Mouse (Mus musculus) kidney, embryonic 16.5 days (tissue): ENCODE results near the gene Sord. TPM values are rescaled to one million over a fixed set of nuclear protein-coding genes. Genes with fewer than 3 reads are reported as not detected.

Source experiments
- ATAC-seq: fragments of 200-750 bp; cut with Nextera tagmentation; 2 replicates; pipeline ENCODE4 v1.8.0; 2017; ENCODE audit warnings: moderate TSS enrichment; ENCODE audit not compliant: low FRiP score, low TSS enrichment
- H3K27ac ChIP-seq: fragments of 300-500 bp; sonication (generic); 2 replicates; pipeline ENCODE4 v1.5.1; 2014; ENCODE audit warnings: low read length
- H3K27me3 ChIP-seq: fragments of 300-500 bp; sonication (generic); 2 replicates; pipeline ENCODE4 v1.6.1; 2014; ENCODE audit warnings: low read length, control low read depth, mixed read lengths; ENCODE audit not compliant: insufficient read depth
- H3K36me3 ChIP-seq: fragments of 300-500 bp; sonication (generic); 2 replicates; pipeline ENCODE4 v1.6.1; 2014; ENCODE audit warnings: low read length, control low read depth, mixed read lengths; ENCODE audit not compliant: insufficient read depth
- H3K4me1 ChIP-seq: fragments of 300-500 bp; sonication (generic); 2 replicates; pipeline ENCODE4 v1.6.1; 2014; ENCODE audit warnings: low read length, control low read depth, mixed read lengths; ENCODE audit not compliant: insufficient read depth
- H3K4me2 ChIP-seq: fragments of 300-500 bp; sonication (generic); replicated peaks from 2 replicates; pipeline ENCODE4 v1.6.1; 2014; ENCODE audit warnings: low read depth, low read length
- H3K4me3 ChIP-seq: fragments of 300-500 bp; sonication (generic); 2 replicates; pipeline ENCODE4 v1.5.1; 2014; ENCODE audit warnings: mild to moderate bottlenecking, low read length
- H3K9ac ChIP-seq: fragments of 300-500 bp; sonication (generic); replicated peaks from 2 replicates; pipeline ENCODE4 v1.6.1; 2014; ENCODE audit warnings: low read length
- H3K9me3 ChIP-seq: fragments of 300-500 bp; sonication (generic); 2 replicates; pipeline ENCODE4 v1.6.1; 2016; ENCODE audit warnings: low read length, control low read depth
- WGBS: fragments of 180-500 bp; shearing (Covaris S2); extraction: QIAGEN DNeasy Blood & Tissue Kit; methylation state at CpG from one replicate; pipeline ENCODE4 v1.1.7; 2014; 5-methylcytosine and 5-hydroxymethylcytosine counted together
- polyA plus RNA-seq: library from polyadenylated mRNA; unstranded; fragments of >200 nt; fragmentation: Nextera tagmentation; extraction: Ambion mirVana; gene quantifications from 2 replicates; pipeline ENCODE4 v1.2.1, GENCODE M21; 2015

Sord gene
- polyA plus RNA-seq, 1 experiment from 2014 or later = 62.4 TPM

- 8% methylated on average over 14 of the region's 14 CpGs for WGBS
- no peak overlapping the region for H3K4me3 ChIP-seq
Observed at GRCm38 (mm10) chr2:122299911-122300655, 65.5 kb downstream of the Sord start.

DNA sequence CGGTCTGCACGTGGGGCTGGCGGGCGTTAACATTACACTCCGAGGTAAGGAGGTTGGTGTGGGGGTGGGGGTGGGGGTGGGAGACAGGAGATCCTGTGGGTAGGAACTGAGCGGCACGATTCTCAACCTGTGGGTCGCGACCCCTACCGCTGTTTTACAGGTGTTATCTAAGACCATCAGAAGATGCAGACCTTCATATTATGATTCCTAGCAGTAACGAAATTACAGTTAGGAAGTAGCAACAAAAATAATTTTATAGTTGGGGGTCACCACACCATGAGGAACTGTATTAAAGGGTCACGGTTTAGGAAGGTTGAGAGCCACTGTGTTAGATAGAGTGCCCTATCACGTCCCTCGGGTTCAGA is 66.1 kb downstream of the Sord start:
- no peaks in the 10 kb centered on the region for H3K9me3 ChIP-seq
- H3K4me2 ChIP-seq = peak overlapping the region; percentile 56
- H3K4me3 ChIP-seq = 0 out of 2 replicates have a peak overlapping the region, but pooled peaks have one; percentile 43
- peaks cover 87% of the 10 kb centered on the region for H3K27me3 ChIP-seq
- no peaks in the 10 kb centered on the region for H3K36me3 ChIP-seq
- H3K27ac ChIP-seq = no peak overlapping the region
- peaks cover 28% of the 10 kb centered on the region for H3K4me1 ChIP-seq
- 5% methylated on average over 14 of the region's 14 CpGs for WGBS
- ATAC-seq = no peak
- H3K9ac ChIP-seq = no peak overlapping the region

More at GRCm38 (mm10) chr2:122299911-122300655, 65.5 kb downstream of the Sord start:
- H3K27ac ChIP-seq = no peak overlapping the region
- no peak for ATAC-seq
- no peaks in the 10 kb centered on the region for H3K9me3 ChIP-seq
- peaks cover 28% of the 10 kb centered on the region for H3K4me1 ChIP-seq
- H3K9ac ChIP-seq = no peak overlapping the region
- no peaks in the 10 kb centered on the region for H3K36me3 ChIP-seq
- no peak overlapping the region for H3K4me2 ChIP-seq
- H3K27me3 ChIP-seq = peaks cover 87% of the 10 kb centered on the region

GRCm38 (mm10) chr2:122301081-122301920 is 66.8 kb downstream of the Sord start:
- Histone ChIP-seq H3K9me3 (no peaks in the 10 kb centered on the region), H3K4me3 (peak overlapping the region; percentile 43), H3K27me3 (peaks cover 86% of the 10 kb centered on the region), H3K4me2 (peak overlapping the region; percentile 56), H3K36me3 (no peaks in the 10 kb centered on the region), H3K9ac (peak overlapping the region; percentile 18; the same call in 1 of the 2 replicates), H3K4me1 (peaks cover 28% of the 10 kb centered on the region), H3K27ac (no peak overlapping the region)
- ATAC-seq = peak; percentile 10; the same call in 1 of the 2 replicates
- WGBS = 1% methylated on average over 45 of the region's 48 CpGs

DNA sequence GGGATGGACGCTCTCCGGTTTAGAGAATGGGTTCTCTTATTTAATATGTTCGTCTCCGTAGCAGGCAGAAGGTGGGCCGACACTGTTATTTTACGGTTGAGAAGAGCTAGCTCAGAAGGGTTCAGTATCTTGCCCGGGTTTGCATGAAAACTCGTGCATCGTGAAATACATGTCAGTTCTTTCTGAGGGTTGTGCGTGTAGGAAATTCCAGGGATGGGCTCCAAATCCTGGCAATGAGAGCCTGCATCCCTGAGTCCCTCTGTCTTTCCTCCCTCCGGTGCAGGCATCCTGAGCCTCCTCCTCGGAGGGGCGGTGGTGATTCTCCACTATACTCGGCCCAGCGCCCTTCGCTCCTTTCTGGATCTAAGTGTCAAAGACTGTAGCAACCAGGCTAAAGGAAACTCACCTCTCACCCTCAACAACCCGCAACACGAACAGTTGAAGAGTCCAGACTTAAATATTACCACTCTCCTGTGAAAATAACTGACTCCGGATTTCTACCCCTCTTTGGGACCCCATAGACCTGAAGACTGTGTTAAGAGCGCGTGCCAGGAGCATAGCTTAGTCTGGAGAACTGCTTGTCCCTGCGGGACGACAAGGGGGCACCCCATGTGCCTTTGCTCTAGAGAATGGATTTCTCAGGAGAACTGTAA is 67.5 kb downstream of the Sord start:
- WGBS = 7% methylated on average over 23 of the region's 23 CpGs
- no peak for ATAC-seq
- no peak overlapping the region for H3K9ac ChIP-seq

DNA sequence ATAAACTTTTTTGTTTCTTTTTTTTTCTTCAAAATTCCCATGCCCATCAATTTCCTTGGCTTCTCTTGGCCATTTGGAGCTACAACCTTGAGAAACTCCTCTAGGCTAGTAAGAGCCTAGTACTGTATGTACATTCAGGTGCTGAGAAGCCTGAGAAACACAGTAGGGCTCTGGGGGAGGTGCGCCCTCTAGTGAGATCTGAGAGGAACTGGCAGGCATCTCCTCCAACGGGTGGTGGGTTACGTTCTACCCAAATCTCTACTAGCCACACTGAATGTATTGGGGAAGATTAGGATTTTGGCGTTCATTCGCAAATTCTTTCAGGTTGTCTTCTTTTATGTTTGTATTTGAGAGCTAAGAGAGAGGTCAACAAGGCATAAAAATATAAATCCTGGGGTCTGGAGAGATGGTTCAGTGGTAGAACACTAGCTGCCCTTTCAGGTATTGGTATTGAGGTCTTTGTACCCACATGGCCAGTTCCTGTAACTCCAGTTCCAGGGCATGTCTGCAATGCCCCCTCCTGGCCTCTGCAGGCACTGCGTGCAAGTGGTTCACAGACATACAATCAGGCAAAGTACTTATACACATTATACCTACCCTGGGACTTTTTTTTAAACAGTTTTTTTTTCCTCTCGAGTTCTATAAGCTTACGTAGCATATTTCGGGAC is 68.2 kb downstream of the Sord start:
- Histone ChIP-seq H3K27me3 (peaks cover 85% of the 10 kb centered on the region), H3K4me1 (peaks cover 19% of the 10 kb centered on the region), H3K9ac (no peak overlapping the region), H3K36me3 (no peaks in the 10 kb centered on the region), H3K4me2 (no peak overlapping the region), H3K9me3 (no peaks in the 10 kb centered on the region), H3K4me3 (no peak overlapping the region), H3K27ac (no peak overlapping the region)
- ATAC-seq = peak; percentile 49; the same call in 1 of the 2 replicates
- WGBS = 12% methylated on average over 9 of the region's 9 CpGs

More for the DNA sequence above, 67.5 kb downstream of the Sord start:
- Histone ChIP-seq H3K4me3 (peak overlapping the region; percentile 43), H3K27me3 (peaks cover 85% of the 10 kb centered on the region), H3K36me3 (no peaks in the 10 kb centered on the region), H3K4me1 (peaks cover 24% of the 10 kb centered on the region), H3K4me2 (peak overlapping the region; percentile 56), H3K27ac (no peak overlapping the region), H3K9me3 (no peaks in the 10 kb centered on the region)

GRCm38 (mm10) chr2:122304544-122304943 is 70.0 kb downstream of the Sord start:
- Histone ChIP-seq H3K4me2 (no peak overlapping the region), H3K4me1 (peaks cover 10% of the 10 kb centered on the region), H3K9ac (no peak overlapping the region), H3K36me3 (no peaks in the 10 kb centered on the region), H3K4me3 (no peak overlapping the region), H3K9me3 (no peaks in the 10 kb centered on the region), H3K27ac (no peak overlapping the region), H3K27me3 (peaks cover 80% of the 10 kb centered on the region)
- ATAC-seq = no peak
- WGBS = 90% methylated on average over 6 of the region's 6 CpGs

DNA sequence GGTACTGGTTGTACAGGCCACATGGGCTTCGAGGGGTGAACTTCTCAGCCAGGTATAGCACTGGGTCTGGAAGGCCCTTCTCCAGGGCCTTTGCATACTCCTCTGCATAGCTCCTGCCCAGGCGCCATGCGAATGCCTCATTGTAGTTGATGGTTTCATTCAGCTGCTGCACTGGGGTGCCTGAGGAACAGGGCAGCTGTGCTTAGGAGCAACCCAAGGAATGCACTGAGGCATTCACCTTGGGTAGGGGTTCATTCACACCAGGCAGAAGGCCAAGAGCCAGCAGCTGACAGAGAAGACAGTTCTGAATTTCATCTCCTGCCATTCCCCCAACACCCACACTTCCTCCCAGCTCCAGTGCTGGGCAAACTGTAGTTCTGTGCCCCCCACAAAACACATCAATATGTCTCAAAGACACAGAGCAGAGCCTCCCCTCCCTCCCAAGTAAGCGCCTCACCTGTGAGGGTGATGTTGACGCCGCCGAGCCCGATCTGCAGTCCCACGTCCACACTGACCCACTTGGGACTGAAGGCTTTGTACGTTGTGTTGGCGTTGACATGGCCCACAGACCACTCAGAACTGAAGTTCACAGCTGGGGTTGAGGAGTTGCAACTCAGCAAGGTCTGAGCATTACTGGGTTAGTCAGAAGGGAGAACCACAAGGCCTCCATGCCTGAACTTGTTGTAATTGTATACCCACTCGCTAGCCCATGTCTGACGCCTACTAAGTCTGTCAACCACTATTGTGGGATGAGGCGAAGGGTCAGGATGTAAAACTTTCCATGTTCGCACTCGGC is 70.7 kb downstream of the Sord start:
- H3K9ac ChIP-seq = no peak overlapping the region
- peaks cover 10% of the 10 kb centered on the region for H3K4me1 ChIP-seq
- no peak for ATAC-seq
- no peaks in the 10 kb centered on the region for H3K9me3 ChIP-seq
- no peak overlapping the region for H3K27ac ChIP-seq
- no peaks in the 10 kb centered on the region for H3K36me3 ChIP-seq
- WGBS = 80% methylated on average over 16 of the region's 16 CpGs
- no peak overlapping the region for H3K4me3 ChIP-seq
- peaks cover 76% of the 10 kb centered on the region for H3K27me3 ChIP-seq
- H3K4me2 ChIP-seq = no peak overlapping the region

- Histone ChIP-seq H3K9me3 (no peaks in the 10 kb centered on the region), H3K4me1 (peaks cover 6% of the 10 kb centered on the region; the same call in 1 of the 2 replicates), H3K9ac (no peak overlapping the region), H3K4me3 (no peak overlapping the region), H3K4me2 (no peak overlapping the region), H3K27me3 (peaks cover 76% of the 10 kb centered on the region), H3K36me3 (no peaks in the 10 kb centered on the region), H3K27ac (no peak overlapping the region)
- WGBS = 48% methylated on average over 4 of the region's 4 CpGs
- no peak for ATAC-seq
Observed at GRCm38 (mm10) chr2:122306184-122306583, 71.6 kb downstream of the Sord start.

DNA sequence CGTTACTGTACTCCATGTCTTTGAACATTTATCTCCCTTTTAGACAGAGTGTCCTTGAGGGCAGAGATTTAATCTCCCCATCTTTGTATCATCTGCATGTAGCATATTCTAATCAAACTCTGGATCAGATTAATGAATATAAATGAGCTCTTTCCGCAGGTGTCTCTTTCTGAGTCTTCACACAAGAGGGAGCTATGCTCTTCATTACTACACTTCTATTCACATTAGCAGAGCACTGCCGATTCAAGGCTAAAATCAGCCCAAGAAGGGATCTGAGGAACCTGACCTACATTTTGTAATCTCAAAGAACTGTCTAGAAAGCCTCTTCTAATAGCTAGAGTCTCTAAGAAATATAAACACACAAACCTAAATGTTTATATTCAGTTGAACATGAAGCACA is 75.1 kb downstream of the Sord start:
- H3K4me1 ChIP-seq = peaks cover 7% of the 10 kb centered on the region
- no peak overlapping the region for H3K9ac ChIP-seq
- peaks cover 78% of the 10 kb centered on the region for H3K27me3 ChIP-seq
- H3K9me3 ChIP-seq = no peaks in the 10 kb centered on the region
- no peak overlapping the region for H3K4me2 ChIP-seq
- no peak overlapping the region for H3K27ac ChIP-seq
- H3K4me3 ChIP-seq = no peak overlapping the region
- WGBS = 39% methylated on average over 3 of the region's 3 CpGs
- ATAC-seq = no peak
- H3K36me3 ChIP-seq = no peaks in the 10 kb centered on the region
